Mouse (Mus musculus) heart, postnatal 0 days (tissue): ENCODE measurements at regions not wholly inside any gene's neighbourhood (a gene's known extent, or its start where the extent isn't known, plus 50 kb on each side); places are given as distances from the start of the nearest gene placed in this dataset.

ENCODE experiments used
- CTCF ChIP-seq: IDR thresholded peaks from 2 replicates; pipeline ENCODE4 v1.5.1; 2016; ENCODE audit warnings: antibody characterized with exemption, control low read depth, low read depth
- EP300 ChIP-seq: IDR thresholded peaks from 2 replicates; pipeline ENCODE4 v1.6.1; 2016; ENCODE audit warnings: antibody characterized with exemption, low read depth

- no peak for TF ChIP-seq CTCF
- no peak for TF ChIP-seq EP300
Observed at GRCm38 (mm10) chr17:83136267-83136666, 78.8 kb upstream of the Pkdcc start.
